Comparison of ENCODE assay signal across 11 mouse cellular contexts in genomic region chr2:27415060-27415783, GRCm38 (mm10). TPM values are rescaled to one million over a fixed set of nuclear protein-coding genes. Genes with fewer than 3 reads are reported as not detected.
DNase-seq lines count a peak whose midpoint lies in the region; ATAC-seq lines count a peak whose summit lies in the region.
"Had no signal": no experiment of that assay in that cellular context is flagged by ENCODE, and none has a peak within 500 bp of the region (broad histone marks: within the 10 kb centered on the region; RNA-seq: fewer than 3 reads in every experiment).

No protein-coding gene starts in this region.

- no peak overlapping the region for H3K4me3 ChIP-seq in kidney, embryonic 15.5 days (replicated peaks)
- H3K4me3 ChIP-seq in intestine, embryonic 16.5 days (ENCODE audit: low read length) = no peak overlapping the region

- H3K4me2 ChIP-seq in kidney, embryonic 15.5 days = no peak overlapping the region
- 0 out of 2 replicates have a peak overlapping the region, but pooled peaks have one; percentile 13 for H3K4me2 ChIP-seq in intestine, embryonic 16.5 days (ENCODE audit: low read depth, low read length)

- H3K9ac ChIP-seq in kidney, embryonic 15.5 days = no peak overlapping the region
- no peak overlapping the region; the same call in 1 of the 2 replicates for H3K9ac ChIP-seq in intestine, embryonic 16.5 days (ENCODE audit: low read depth, low read length)

- ATAC-seq in kidney, embryonic 15.5 days (replicated peaks; ENCODE audit: low FRiP score) = no peak
- no peak for ATAC-seq in intestine, embryonic 16.5 days

- no peak for DNase-seq in kidney, adult 8-10 months
- peak; percentile 24 for DNase-seq in thymus, postnatal 0 days (ENCODE audit: low spot score)
- DNase-seq in thymus, adult 18-20 months = no peak
- DNase-seq in thymus, postnatal 25 days = peak; percentile 19
- no peak for DNase-seq in right cerebral cortex, postnatal 36 days (ENCODE audit: low spot score in 2 of 2)
- no peak for DNase-seq in kidney, adult 9 months
- DNase-seq: adrenal gland, adult 2 months; cerebellum, adult 11-12 months; heart, adult 18-20 months had no signal

- H3K27me3 ChIP-seq in kidney, embryonic 15.5 days = no peaks in the 10 kb centered on the region
- H3K27me3 ChIP-seq in intestine, embryonic 16.5 days (replicated peaks; ENCODE audit: control insufficient read depth, insufficient read depth, low read length) = no peaks in the 10 kb centered on the region

- peaks cover 92% of the 10 kb centered on the region for H3K4me1 ChIP-seq in kidney, embryonic 15.5 days
- H3K4me1 ChIP-seq in intestine, embryonic 16.5 days (ENCODE audit: control insufficient read depth, insufficient read depth, low read length) = peaks cover 90% of the 10 kb centered on the region

- H3K27ac ChIP-seq in kidney, embryonic 15.5 days = peak overlapping the region; percentile 7; the same call in 1 of the 2 replicates
- peak overlapping the region; percentile 67 for H3K27ac ChIP-seq in intestine, embryonic 16.5 days (ENCODE audit: low read length)

- H3K9me3 ChIP-seq in kidney, embryonic 15.5 days (replicated peaks) = no peaks in the 10 kb centered on the region
- H3K9me3 ChIP-seq in intestine, embryonic 16.5 days (ENCODE audit: control insufficient read depth, low read length) = no peaks in the 10 kb centered on the region

- 65% methylated on average over 11 of the region's 11 CpGs for WGBS in kidney, embryonic 15.5 days
- WGBS in intestine, embryonic 16.5 days = 48% methylated on average over 11 of the region's 11 CpGs

- H3K36me3 ChIP-seq in kidney, embryonic 15.5 days = no peaks in the 10 kb centered on the region
- H3K36me3 ChIP-seq in intestine, embryonic 16.5 days (ENCODE audit: control insufficient read depth, insufficient read depth, low read length) = no peaks in the 10 kb centered on the region

RNA-seq across cellular contexts. Expression of gene Vav2, which starts 11.6 kb away (rescaled TPM):
- polyA plus RNA-seq in kidney, embryonic 15.5 days (2015; fragmentation: Nextera tagmentation; extraction: Ambion mirVana) = 7.1 and 8.3 TPM in 2 replicates
- 6.4 and 7.9 TPM in 2 replicates for polyA plus RNA-seq in thymus, postnatal 0 days (2015; fragmentation: Nextera tagmentation; extraction: Ambion mirVana)
- polyA plus RNA-seq in intestine, embryonic 16.5 days (2015; fragmentation: Nextera tagmentation; extraction: Ambion mirVana) = 4.1 and 4.8 TPM in 2 replicates

RNA-seq across cellular contexts. Expression of gene Brd3os, which starts 26.9 kb away (rescaled TPM):
- polyA plus RNA-seq in kidney, embryonic 15.5 days (2015; fragmentation: Nextera tagmentation; extraction: Ambion mirVana) = 10.1 and 11.2 TPM in 2 replicates
- polyA plus RNA-seq in thymus, postnatal 0 days (2015; fragmentation: Nextera tagmentation; extraction: Ambion mirVana) = 2.0 and 2.1 TPM in 2 replicates
- 4.6 and 5.5 TPM in 2 replicates for polyA plus RNA-seq in intestine, embryonic 16.5 days (2015; fragmentation: Nextera tagmentation; extraction: Ambion mirVana)

Comparison
In these comparisons a context has a peak if more than half of its experiments do, and no peak if none do; other contexts are left out.
1. DNase-seq: peak in thymus, postnatal 0 days (single experiment) and thymus, postnatal 25 days (single experiment); none in kidney, adult 8-10 months (0 of 2), thymus, adult 18-20 months (0 of 2), right cerebral cortex, postnatal 36 days (0 of 2) and kidney, adult 9 months (single experiment).